Mouse (Mus musculus): Measurements from ENCODE around the gene Prss57. TPM values are rescaled to one million over a fixed set of nuclear protein-coding genes. Genes with fewer than 3 reads are reported as not detected.

Gene Prss57
- polyA plus RNA-seq, 1 experiment: 1.00 TPM

GRCm38 (mm10) chr10:79808728-79809127 is 18.0 kb upstream of the Prss57 start:
- DNase-seq (ENCODE audit: extremely low spot score in 1 of 2, low spot score in 1 of 2): no peak

GRCm38 (mm10) chr10:79807826-79808225 is 17.1 kb upstream of the Prss57 start:
- no peak for DNase-seq (ENCODE audit: extremely low spot score in 1 of 2, low spot score in 1 of 2)

GRCm38 (mm10) chr10:79806972-79807371 is 16.2 kb upstream of the Prss57 start:
- DNase-seq (ENCODE audit: extremely low spot score in 1 of 2, low spot score in 1 of 2): no peak

- no peak for DNase-seq (ENCODE audit: extremely low spot score in 1 of 2, low spot score in 1 of 2)
Observed at GRCm38 (mm10) chr10:79806331-79806730, 15.6 kb upstream of the Prss57 start.

- DNase-seq (ENCODE audit: extremely low spot score in 1 of 2, low spot score in 1 of 2): no peak
Observed at GRCm38 (mm10) chr10:79805636-79806035, 14.9 kb upstream of the Prss57 start.

GRCm38 (mm10) chr10:79803716-79804323 is 13.1 kb upstream of the Prss57 start:
- peak; percentile 92 to 97 for DNase-seq (ENCODE audit: extremely low spot score in 1 of 2, low spot score in 1 of 2)

- peak in 1 of 2 experiments; percentile 65 for DNase-seq (ENCODE audit: extremely low spot score in 1 of 2, low spot score in 1 of 2)
Observed at GRCm38 (mm10) chr10:79802331-79802971, 11.7 kb upstream of the Prss57 start.

- no peak for DNase-seq (ENCODE audit: extremely low spot score in 1 of 2, low spot score in 1 of 2)
Observed at GRCm38 (mm10) chr10:79801837-79802236, 11.1 kb upstream of the Prss57 start.

- DNase-seq (ENCODE audit: extremely low spot score in 1 of 2, low spot score in 1 of 2): no peak
Observed at GRCm38 (mm10) chr10:79800508-79800907, 9.7 kb upstream of the Prss57 start.

- no peak for DNase-seq (ENCODE audit: extremely low spot score in 1 of 2, low spot score in 1 of 2)
Observed at GRCm38 (mm10) chr10:79798289-79798928, 7.6 kb upstream of the Prss57 start.

- DNase-seq (ENCODE audit: extremely low spot score in 1 of 2, low spot score in 1 of 2): no peak
Observed at GRCm38 (mm10) chr10:79797326-79797725, 6.6 kb upstream of the Prss57 start.

- no peak for DNase-seq (ENCODE audit: extremely low spot score in 1 of 2, low spot score in 1 of 2)
Observed at GRCm38 (mm10) chr10:79795905-79796304, 5.1 kb upstream of the Prss57 start.

- DNase-seq (ENCODE audit: extremely low spot score in 1 of 2, low spot score in 1 of 2): peak in 1 of 2 experiments; percentile 35
Observed at GRCm38 (mm10) chr10:79794491-79794931, 3.8 kb upstream of the Prss57 start.

- peak in 1 of 2 experiments; percentile 81 for DNase-seq (ENCODE audit: extremely low spot score in 1 of 2, low spot score in 1 of 2)
Observed at GRCm38 (mm10) chr10:79793738-79794490, 3.2 kb upstream of the Prss57 start.

GRCm38 (mm10) chr10:79793051-79793737 is 2.4 kb upstream of the Prss57 start, which contains the start of gene Palm:
Palm (plus strand) TSS chr10:79793572.
- peak in 1 of 2 experiments; percentile 92 for DNase-seq (ENCODE audit: extremely low spot score in 1 of 2, low spot score in 1 of 2)

- DNase-seq (ENCODE audit: extremely low spot score in 1 of 2, low spot score in 1 of 2): no peak
Observed at GRCm38 (mm10) chr10:79792339-79793040, 1.7 kb upstream of the Prss57 start.

- DNase-seq (ENCODE audit: extremely low spot score in 1 of 2, low spot score in 1 of 2): no peak
Observed at GRCm38 (mm10) chr10:79789581-79789980, 1.2 kb downstream of the Prss57 start.

GRCm38 (mm10) chr10:79788386-79789158 is 2.2 kb downstream of the Prss57 start:
- peak in 1 of 2 experiments; percentile 88 for DNase-seq (ENCODE audit: extremely low spot score in 1 of 2, low spot score in 1 of 2)

All from frontal cortex, adult 2 months (tissue).